Mouse (Mus musculus): ENCODE data around the gene Mdm2.

GRCm38 (mm10) chr10:117645487-117645964 is 65.0 kb downstream of the Mdm2 start:
- TF ChIP-seq TAL1 (IDR thresholded peaks at IDR 0.05; ENCODE audit: low read length), result no peak
- no peak for TF ChIP-seq GATA1 (IDR thresholded peaks at IDR 0.05; ENCODE audit: low read length)

All from erythroblast, embryonic 14.5 days (primary cell).